Mouse (Mus musculus) neural tube, embryonic 14.5 days (tissue): ENCODE data around the gene Gsdme. TPM values are rescaled to one million over a fixed set of nuclear protein-coding genes. Genes with fewer than 3 reads are reported as not detected.

ENCODE experiments used
- ATAC-seq: fragments of 200-750 bp; cut with Nextera tagmentation; 2 replicates; pipeline ENCODE4 v1.8.0; 2017; ENCODE audit warnings: low read depth, mild to moderate bottlenecking, moderate TSS enrichment, moderate library complexity
- H3K27ac ChIP-seq: fragments of 300-500 bp; sonication (generic); 2 replicates; pipeline ENCODE4 v1.5.1; 2014; ENCODE audit warnings: low read depth, mild to moderate bottlenecking, control low read depth, low read length, moderate library complexity, mixed read lengths
- H3K27me3 ChIP-seq: fragments of 300-500 bp; sonication (generic); 2 replicates; pipeline ENCODE4 v1.6.1; 2014; ENCODE audit warnings: low read length; ENCODE audit not compliant: control insufficient read depth, insufficient read depth
- H3K36me3 ChIP-seq: fragments of 300-500 bp; sonication (generic); 2 replicates; pipeline ENCODE4 v1.6.1; 2014; ENCODE audit warnings: low read length, mixed read lengths; ENCODE audit not compliant: control insufficient read depth, insufficient read depth
- H3K4me1 ChIP-seq: fragments of 300-500 bp; sonication (generic); 2 replicates; pipeline ENCODE4 v1.6.1; 2014; ENCODE audit warnings: low read length; ENCODE audit not compliant: control insufficient read depth, insufficient read depth
- H3K4me2 ChIP-seq: fragments of 300-500 bp; sonication (generic); 2 replicates; pipeline ENCODE4 v1.6.1; 2014; ENCODE audit warnings: mild to moderate bottlenecking, low read depth, low read length, control low read depth
- H3K4me3 ChIP-seq: fragments of 300-500 bp; sonication (generic); 2 replicates; pipeline ENCODE4 v1.5.1; 2014; ENCODE audit warnings: low read depth, low read length, control low read depth, mixed read lengths
- H3K9ac ChIP-seq: fragments of 300-500 bp; sonication (generic); replicated peaks from 2 replicates; pipeline ENCODE4 v1.6.1; 2014; ENCODE audit warnings: low read depth, mild to moderate bottlenecking, control low read depth, low read length, mixed read lengths
- H3K9me3 ChIP-seq: fragments of 300-500 bp; sonication (generic); 2 replicates; pipeline ENCODE4 v1.6.1; 2016; ENCODE audit warnings: low read length; ENCODE audit not compliant: control insufficient read depth
- WGBS: fragments of 180-500 bp; shearing (Covaris S2); extraction: QIAGEN DNeasy Blood & Tissue Kit; methylation state at CpG from one replicate; pipeline ENCODE4 v1.1.7; 2014; 5-methylcytosine and 5-hydroxymethylcytosine counted together
- polyA plus RNA-seq: library from polyadenylated mRNA; unstranded; fragments of >200 nt; fragmentation: Nextera tagmentation; extraction: Ambion mirVana; gene quantifications from 2 replicates; pipeline ENCODE4 v1.2.1, GENCODE M21; 2014

Gene Gsdme
- polyA plus RNA-seq, 1 experiment from 2014 or later = 99.0 TPM

DNA sequence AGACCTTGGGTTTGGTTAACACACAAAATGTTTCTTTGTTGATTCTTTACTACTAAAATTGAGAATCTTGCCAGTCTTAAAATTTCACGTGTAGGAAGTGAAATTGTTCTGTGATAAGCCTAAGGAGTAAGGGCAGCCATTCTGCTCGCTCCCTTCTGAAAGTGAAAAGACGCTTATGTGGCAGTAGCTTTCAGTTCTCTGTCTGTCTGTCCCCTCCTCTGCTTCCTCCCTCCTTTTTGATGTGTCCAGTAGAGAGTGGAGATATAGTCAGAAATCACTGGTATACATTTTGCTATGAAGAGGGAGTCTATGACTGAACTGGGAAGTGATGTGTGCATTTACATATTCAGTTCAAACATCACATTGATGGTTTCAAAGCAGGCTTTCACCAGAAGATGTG lies 70.8 kb downstream of the Gsdme start:
- H3K9me3 ChIP-seq = no peaks in the 10 kb centered on the region
- H3K9ac ChIP-seq = no peak overlapping the region
- ATAC-seq = no peak
- no peak overlapping the region for H3K4me2 ChIP-seq
- no peak overlapping the region for H3K4me3 ChIP-seq
- H3K27me3 ChIP-seq = no peaks in the 10 kb centered on the region
- H3K27ac ChIP-seq = no peak overlapping the region
- WGBS = 92% methylated on average over 3 of the region's 3 CpGs
- H3K36me3 ChIP-seq = peaks cover 7% of the 10 kb centered on the region; the same call in 1 of the 2 replicates
- H3K4me1 ChIP-seq = no peaks in the 10 kb centered on the region

DNA sequence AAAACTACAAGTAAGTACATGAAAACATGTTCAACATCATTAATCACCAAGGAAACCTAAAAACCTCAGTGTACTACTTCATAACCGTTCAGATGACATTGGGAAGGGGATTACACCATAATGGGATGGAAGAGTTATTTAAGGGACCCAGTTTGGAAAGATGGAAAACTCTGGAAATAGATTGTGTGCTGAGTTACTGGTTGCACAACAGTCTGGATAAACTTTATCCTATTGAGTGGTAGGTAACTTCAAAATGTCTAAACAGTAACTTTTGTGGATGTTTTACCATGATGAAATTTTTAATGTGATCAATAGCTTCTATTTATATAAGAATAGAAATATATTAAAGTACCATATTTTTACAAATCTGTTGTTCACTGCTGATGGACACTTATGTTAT lies 71.5 kb downstream of the Gsdme start:
- 79% methylated on average over 1 of the region's 1 CpGs for WGBS
- no peak for ATAC-seq
- Histone ChIP-seq H3K9ac (no peak overlapping the region), H3K4me3 (no peak overlapping the region), H3K27ac (no peak overlapping the region), H3K4me1 (no peaks in the 10 kb centered on the region), H3K4me2 (no peak overlapping the region), H3K27me3 (no peaks in the 10 kb centered on the region), H3K36me3 (peaks cover 2% of the 10 kb centered on the region; the same call in 1 of the 2 replicates), H3K9me3 (no peaks in the 10 kb centered on the region)

DNA sequence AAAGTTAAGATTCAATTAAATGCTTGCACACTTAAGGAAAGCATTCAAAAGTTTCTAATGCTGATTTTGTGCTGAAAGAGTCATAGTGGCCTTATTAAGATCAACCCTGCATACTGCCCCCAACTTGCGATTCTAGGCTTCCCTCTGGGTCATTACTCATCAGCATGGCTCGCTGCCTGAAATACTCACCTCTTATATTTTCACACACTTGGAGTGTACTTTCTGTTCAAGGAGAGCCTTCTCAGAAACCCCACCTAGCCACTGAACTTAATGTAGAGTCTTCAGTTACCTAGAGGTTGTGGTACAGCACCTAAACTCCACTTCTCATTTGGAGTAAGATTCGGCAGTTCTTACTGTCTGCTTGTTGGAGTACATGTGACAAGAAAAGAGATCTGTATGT lies 72.1 kb downstream of the Gsdme start:
- no peak overlapping the region for H3K27ac ChIP-seq
- no peak overlapping the region for H3K9ac ChIP-seq
- no peaks in the 10 kb centered on the region for H3K4me1 ChIP-seq
- no peaks in the 10 kb centered on the region for H3K9me3 ChIP-seq
- 86% methylated on average over 3 of the region's 3 CpGs for WGBS
- H3K27me3 ChIP-seq = no peaks in the 10 kb centered on the region
- ATAC-seq = no peak
- H3K36me3 ChIP-seq = peaks cover 2% of the 10 kb centered on the region; the same call in 1 of the 2 replicates
- H3K4me3 ChIP-seq = no peak overlapping the region
- no peak overlapping the region for H3K4me2 ChIP-seq

DNA sequence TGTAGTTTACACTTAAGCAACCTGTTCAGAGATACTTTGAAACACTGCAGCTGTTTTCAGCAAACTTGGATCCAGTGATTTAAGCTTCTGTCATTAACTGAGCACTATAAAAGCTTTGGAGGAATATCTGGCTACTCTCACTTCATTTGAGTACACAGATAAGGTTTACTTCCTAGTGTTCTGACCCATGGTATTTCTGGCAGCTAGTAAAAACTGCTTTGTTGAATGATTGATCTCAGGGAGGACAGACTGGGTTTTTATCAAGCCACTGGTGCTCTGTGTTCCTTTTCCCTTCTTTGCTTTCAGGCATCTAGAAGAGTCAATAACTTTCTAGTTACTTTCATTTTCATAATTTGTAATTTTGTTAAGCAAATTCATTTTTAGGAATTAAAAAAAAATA lies 74.3 kb downstream of the Gsdme start:
- Histone ChIP-seq H3K9ac (no peak overlapping the region), H3K27me3 (no peaks in the 10 kb centered on the region), H3K9me3 (no peaks in the 10 kb centered on the region), H3K4me1 (no peaks in the 10 kb centered on the region), H3K27ac (no peak overlapping the region), H3K36me3 (0 out of 2 replicates have a peak, but pooled peaks cover 2% of the 10 kb centered on the region), H3K4me2 (no peak overlapping the region), H3K4me3 (no peak overlapping the region)
- ATAC-seq = no peak

DNA sequence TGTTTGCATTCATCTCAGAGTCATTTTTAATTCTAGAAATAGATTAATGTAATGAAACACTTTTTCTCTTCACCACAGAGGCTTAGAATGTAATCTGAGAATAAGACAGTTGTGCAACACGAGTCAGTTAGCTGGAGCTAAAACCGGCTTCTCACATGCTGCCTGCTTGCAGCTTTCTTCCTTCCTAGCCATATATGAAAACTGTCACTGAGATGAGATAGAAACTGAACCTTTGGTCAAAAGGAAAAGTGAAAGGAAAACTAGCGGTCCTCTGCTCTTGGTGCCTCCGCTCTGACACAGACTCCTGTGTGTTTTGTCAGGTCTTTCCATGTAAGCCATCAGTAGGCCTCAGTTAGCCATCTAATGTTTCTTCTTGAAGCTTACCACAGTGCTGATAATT lies 75.7 kb downstream of the Gsdme start:
- no peaks in the 10 kb centered on the region for H3K4me1 ChIP-seq
- no peak overlapping the region for H3K4me3 ChIP-seq
- no peak overlapping the region for H3K4me2 ChIP-seq
- H3K9ac ChIP-seq = no peak overlapping the region
- no peaks in the 10 kb centered on the region for H3K36me3 ChIP-seq
- no peak for ATAC-seq
- no peak overlapping the region for H3K27ac ChIP-seq
- no peaks in the 10 kb centered on the region for H3K27me3 ChIP-seq
- 77% methylated on average over 4 of the region's 4 CpGs for WGBS
- H3K9me3 ChIP-seq = no peaks in the 10 kb centered on the region

DNA sequence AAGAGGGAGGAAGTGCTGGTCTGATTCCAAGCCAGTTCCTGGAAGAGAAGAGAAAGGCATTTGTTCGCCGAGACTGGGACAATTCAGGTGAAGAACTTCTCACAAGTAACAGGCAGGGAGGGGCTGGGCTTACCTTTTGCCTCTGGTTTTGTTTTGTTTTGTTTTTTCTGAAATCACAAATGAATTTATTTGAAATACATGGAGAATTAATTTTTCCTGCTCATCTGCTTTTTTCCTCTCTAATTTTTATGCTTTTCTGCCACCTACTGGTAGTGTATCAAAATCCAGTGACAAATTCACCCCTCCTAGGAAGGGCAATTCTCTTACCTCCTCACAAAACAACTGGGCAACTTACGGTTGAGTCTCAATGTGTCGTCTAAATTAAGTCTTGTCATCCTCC lies 83.5 kb downstream of the Gsdme start:
- Histone ChIP-seq H3K4me2 (no peak overlapping the region), H3K9me3 (no peaks in the 10 kb centered on the region), H3K36me3 (no peaks in the 10 kb centered on the region), H3K27ac (no peak overlapping the region), H3K4me3 (no peak overlapping the region), H3K9ac (no peak overlapping the region), H3K4me1 (no peaks in the 10 kb centered on the region), H3K27me3 (no peaks in the 10 kb centered on the region)
- WGBS = 77% methylated on average over 4 of the region's 4 CpGs
- ATAC-seq = no peak

DNA sequence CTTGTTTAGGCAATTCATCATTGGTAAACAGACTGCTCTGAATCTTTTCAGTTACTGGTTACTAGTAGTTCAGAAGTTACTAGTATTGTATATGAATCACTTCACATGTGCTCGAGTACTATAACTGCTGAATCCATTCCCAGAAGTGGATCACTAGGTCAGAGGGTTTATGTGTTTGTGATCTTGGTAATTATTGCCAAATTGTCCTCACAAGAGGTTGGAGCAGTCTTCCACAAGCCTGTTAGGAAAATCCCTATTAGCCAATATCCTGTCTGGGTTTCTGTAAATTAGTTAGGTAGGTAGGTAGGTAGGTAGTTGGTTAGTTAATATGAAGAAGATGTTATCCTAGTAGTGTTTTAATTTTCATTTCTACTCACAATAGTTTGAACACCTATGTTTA lies 87.9 kb downstream of the Gsdme start:
- Histone ChIP-seq H3K36me3 (peaks cover 3% of the 10 kb centered on the region; the same call in 1 of the 2 replicates), H3K4me3 (no peak overlapping the region), H3K9ac (no peak overlapping the region), H3K4me1 (no peaks in the 10 kb centered on the region), H3K9me3 (no peaks in the 10 kb centered on the region), H3K27ac (no peak overlapping the region), H3K4me2 (no peak overlapping the region), H3K27me3 (no peaks in the 10 kb centered on the region)
- ATAC-seq = no peak
- 94% methylated on average over 1 of the region's 1 CpGs for WGBS

DNA sequence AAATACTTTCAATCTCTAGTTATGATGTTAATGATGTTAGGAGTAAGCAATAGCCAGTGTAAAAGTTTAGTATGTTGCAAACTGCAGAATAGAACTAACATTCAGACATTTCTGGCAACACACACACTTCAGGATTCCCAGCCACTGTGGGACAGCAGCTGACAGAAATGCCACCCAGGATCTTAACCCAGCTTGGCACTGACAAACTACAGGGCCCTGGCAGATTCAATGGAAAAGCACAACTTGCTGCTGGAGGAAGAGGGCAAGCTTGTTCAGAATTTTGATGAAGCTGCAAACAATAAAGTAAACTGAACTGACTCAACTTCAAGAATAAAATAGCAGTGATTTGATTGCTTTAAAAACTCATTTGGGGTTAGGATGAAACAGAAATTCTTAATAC lies 93.9 kb downstream of the Gsdme start:
- ATAC-seq = no peak
- Histone ChIP-seq H3K9me3 (no peaks in the 10 kb centered on the region), H3K4me2 (no peak overlapping the region), H3K4me3 (no peak overlapping the region), H3K9ac (no peak overlapping the region), H3K27me3 (no peaks in the 10 kb centered on the region), H3K27ac (no peak overlapping the region), H3K4me1 (no peaks in the 10 kb centered on the region), H3K36me3 (peaks cover 3% of the 10 kb centered on the region; the same call in 1 of the 2 replicates)

DNA sequence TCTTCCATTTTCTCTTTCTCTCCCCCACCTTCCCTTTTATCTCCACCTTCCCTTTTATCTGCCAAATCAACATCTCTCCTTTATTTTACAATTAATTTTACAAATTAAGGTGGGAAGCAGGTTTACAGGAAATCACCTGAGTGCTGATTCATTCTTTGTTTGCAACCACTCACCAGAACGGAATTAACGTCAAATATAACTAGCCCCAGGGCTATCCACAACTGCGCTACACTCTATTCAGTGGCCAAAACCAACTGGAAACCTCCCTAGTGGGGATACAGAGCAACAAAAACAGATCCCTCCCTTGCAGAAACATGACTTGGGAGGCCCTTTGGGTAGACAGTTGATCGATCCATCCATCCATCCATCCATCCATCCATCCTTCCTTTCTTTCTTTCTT lies 94.8 kb downstream of the Gsdme start:
- Histone ChIP-seq H3K9ac (no peak overlapping the region), H3K27me3 (no peaks in the 10 kb centered on the region), H3K4me2 (no peak overlapping the region), H3K9me3 (no peaks in the 10 kb centered on the region), H3K4me3 (no peak overlapping the region), H3K4me1 (no peaks in the 10 kb centered on the region), H3K27ac (no peak overlapping the region), H3K36me3 (peaks cover 3% of the 10 kb centered on the region; the same call in 1 of the 2 replicates)
- 92% methylated on average over 4 of the region's 4 CpGs for WGBS
- ATAC-seq = no peak

DNA sequence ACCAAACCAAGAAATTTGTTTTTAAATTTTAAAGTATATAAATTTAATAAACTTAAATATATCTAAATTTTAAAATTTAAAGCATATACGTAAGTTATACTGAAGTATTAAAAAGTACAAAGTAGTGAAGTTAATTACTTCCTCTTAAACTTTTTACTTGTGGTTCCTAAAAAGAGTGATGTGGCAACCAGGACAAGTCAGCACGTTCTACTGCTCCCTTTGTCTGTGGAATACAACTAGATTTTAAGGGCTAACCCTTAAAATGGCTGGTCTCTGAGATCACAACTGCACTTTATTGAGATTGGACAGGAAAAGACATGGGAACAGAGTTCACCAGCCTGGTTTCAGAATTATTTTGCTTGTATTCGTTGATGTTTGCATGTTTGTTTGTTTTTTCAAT lies 100.6 kb downstream of the Gsdme start:
- no peak for ATAC-seq
- no peaks in the 10 kb centered on the region for H3K9me3 ChIP-seq
- no peaks in the 10 kb centered on the region for H3K27me3 ChIP-seq
- H3K4me1 ChIP-seq = no peaks in the 10 kb centered on the region
- no peak overlapping the region for H3K9ac ChIP-seq
- H3K27ac ChIP-seq = no peak overlapping the region
- 91% methylated on average over 3 of the region's 3 CpGs for WGBS
- no peaks in the 10 kb centered on the region for H3K36me3 ChIP-seq
- no peak overlapping the region for H3K4me3 ChIP-seq
- H3K4me2 ChIP-seq = no peak overlapping the region
